Mouse (Mus musculus) cerebellum, postnatal 25 days (tissue): ENCODE data around the gene Ttll6.
"Not testable (repeated sequence)": the region's sequence is repeated elsewhere in the genome, so short reads cannot be mapped to it uniquely, and the experiment has no call there.

Source experiments
- DNase-seq, 2 experiments: peaks; one replicate each; pipeline ENCODE4 v3.0.0; 2021; ENCODE audit warnings: mixed read lengths in 2 of 2

Ttll6 gene

DNA sequence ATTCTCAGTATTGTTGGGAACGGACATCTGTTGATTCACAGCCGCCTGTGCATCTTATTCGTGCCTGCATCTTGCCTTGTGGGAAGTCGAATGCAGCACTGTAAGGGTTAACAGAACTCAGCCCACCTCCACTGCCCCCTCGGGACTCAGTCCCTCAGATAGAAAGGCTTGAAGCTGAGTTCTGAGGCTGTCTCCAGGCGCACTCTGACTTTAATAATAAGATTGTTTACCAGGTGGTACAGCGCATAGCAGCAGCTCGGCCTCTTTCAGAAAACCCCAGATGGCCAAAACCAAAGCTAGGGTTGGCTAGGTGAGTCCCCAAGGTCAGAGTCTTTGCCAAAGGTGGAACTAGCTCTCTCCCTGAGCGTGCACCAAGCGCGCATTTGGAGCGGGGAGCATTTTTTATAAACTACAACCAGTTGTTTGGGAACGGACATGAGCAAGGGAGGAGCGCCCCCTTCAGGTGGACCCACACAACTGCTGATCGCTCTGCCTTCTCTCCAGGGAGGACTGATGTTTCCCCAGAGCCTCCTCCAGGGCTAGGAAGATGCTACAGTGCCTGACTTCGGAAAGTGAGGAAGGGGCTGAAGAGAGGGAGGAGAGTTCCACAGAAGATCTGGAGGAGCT is at the start of gene Ttll6:
Gene Ttll6, plus strand, starts transcription at position 548 of the 627 bp plus-strand sequence.
- peak; percentile 36 to 66 for DNase-seq

DNA sequence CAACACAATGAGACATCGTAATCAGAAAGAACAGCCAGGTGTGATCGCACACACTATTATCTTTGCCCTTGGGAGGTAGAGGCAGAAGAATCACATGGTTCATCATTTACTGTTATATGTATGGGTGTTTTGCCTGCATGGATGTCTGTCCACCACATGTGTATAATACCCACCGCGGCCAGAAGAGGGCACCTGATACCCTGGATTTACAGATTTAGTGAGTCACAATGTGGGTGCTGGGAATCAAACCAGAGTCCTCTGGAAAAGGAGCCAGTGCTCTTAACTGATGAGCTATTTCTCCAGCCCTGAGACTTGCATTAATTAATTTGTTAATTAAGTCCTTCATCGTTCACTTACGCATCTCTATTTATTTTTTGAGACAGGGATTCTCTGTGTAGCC is 45.6 kb upstream of the Ttll6 start:
- DNase-seq, result no peak

DNA sequence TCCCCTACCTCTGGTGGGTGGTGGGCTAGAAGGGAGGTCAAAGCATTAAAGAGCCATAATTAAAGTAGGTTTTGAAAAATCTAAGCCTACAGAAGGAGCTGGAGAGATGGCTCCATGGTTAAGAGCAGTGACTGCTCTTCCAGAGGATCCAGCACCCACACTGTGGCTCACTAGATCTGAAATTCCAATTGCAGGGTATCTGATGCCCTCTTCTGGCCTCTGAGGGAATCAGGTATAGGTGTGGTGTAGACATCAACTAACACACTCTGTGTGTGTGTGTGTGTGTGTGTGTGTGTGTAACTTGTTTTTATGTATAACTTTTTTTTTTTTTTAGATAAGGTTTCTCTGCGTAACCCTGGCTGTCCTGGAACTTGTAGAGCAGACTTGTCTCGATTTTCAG is 42.5 kb upstream of the Ttll6 start:
- DNase-seq, result peak in 1 of 2 experiments; percentile 28

DNA sequence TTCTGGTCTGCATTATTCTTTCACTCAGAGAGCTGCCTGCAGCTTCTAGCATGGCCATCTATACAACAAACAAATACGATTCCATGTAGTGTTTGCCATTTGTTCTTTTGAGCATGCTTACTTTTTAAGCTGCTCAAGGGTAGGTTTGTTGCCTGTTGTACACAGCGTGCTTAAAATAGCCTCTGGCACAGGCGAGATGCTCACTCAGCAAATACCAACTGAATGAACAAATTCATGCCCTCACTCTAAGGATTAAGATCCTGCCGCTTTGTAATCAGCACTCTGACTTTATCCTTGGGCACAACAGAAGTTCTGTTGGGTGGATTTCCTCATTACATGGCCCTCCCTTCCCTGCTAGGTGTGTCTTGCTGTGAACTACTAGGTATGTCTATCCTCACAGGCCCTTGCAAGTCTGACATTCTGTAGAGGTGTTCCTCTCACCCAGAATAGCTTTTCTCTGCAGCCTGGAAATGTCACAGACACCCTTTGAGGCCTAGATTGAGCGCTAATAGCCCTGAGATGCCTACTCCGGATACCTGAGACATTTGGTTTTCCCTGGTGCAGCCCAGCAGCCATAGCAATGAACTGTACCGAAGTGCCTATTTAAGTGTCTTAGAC is 40.8 kb upstream of the Ttll6 start:
- no peak for DNase-seq

DNA sequence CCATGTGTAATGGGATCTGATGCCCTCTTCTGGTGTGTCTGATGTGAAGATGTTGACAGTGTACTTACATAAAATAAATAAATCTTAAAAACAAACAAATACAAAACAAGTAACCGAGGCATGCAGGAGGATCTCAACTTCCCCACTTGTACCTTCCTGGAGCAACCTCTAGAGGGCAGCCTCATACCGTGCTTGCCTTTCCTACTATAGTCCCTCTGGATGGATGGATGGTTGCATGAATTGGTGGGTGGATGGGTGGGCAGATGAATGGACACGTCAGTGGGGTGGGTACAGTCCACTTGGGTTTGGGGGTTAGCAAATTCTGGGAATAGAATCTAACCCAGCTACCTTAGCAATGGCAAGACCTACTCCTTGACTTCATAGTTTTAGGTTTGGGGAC is 40.2 kb upstream of the Ttll6 start:
- peak; percentile 40 to 51 for DNase-seq

DNA sequence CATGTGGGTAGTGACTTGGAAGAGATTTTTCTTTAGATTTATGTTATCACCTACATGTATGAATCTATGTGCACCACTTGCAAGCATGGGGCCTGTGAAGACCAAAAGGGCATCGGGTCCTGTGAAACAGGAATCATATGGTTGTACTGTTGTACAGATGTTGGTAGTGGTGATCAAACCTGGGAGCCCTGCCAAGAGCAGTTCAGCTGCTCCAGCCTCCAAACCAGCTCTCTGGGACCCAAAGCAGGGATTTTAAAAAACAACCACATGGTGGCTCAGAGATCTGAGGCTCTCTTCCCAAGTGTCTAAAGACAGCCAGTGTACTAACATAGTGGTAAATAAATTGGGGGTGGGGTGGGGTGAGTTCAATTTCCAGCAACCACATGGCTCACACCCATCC is 25.2 kb upstream of the Ttll6 start:
- no peak for DNase-seq

DNA sequence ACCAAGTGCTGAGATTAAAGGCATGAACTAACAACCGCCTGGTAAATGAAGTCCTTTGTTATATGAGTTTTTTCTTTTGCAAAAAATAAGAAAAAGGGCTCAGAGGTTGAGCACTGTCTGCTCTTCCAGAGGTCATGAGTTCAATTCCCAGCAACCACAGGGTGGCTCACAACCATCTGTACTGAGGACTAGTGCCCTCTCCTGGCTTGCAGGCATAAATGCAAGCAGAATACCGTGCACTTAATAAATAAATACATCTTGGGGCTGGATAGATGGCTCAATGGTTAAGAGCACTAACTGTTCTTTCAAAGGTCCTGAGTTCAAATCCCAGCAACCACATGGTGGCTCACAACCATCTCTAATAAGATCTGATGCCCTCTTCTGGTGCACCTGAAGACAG is 22.6 kb upstream of the Ttll6 start:
- DNase-seq, result not testable (repeated sequence)

DNA sequence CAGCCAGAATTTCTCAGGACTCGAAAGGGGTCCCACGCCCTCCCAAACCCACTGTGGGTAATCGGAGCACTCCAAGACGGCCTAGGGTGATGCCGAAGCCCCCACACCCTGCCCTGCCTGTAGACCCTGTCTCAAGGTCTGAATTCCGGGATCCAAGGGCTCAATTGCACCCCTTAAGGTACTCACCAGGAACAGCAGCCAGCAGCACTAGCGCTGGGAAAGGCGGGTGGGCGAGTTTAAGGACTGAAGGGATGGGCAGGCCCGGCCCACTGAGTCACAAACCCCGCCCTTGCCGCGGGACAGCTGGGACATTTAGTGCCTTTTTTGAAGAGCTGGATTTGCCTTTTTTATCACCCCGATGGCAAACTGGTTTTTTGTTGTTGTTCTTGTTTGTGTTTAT is 21.8 kb upstream of the Ttll6 start, which contains the start of gene Calcoco2:
Gene Calcoco2, minus strand, starts transcription at position 214 of the 400 bp plus-strand sequence.
- DNase-seq, result no peak

DNA sequence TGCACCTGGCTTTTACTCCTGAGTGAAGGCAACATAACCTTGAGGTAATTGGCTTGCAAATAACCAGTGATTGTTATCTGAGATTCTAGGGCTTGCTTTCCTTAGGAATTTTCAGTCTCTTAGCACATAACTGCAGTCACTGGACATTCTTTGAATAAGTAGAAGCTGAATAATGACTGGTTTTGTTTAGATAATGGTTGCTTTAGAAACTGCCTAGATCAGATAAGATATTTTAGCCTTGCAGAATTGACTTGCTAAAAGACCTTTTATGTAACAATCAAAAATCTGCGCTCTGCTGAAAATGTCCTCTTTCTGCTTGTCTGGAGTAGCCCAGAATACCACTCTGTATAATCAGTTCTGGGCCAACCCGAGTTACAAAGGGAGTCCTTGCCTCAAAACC is 19.5 kb upstream of the Ttll6 start:
- no peak for DNase-seq

DNA sequence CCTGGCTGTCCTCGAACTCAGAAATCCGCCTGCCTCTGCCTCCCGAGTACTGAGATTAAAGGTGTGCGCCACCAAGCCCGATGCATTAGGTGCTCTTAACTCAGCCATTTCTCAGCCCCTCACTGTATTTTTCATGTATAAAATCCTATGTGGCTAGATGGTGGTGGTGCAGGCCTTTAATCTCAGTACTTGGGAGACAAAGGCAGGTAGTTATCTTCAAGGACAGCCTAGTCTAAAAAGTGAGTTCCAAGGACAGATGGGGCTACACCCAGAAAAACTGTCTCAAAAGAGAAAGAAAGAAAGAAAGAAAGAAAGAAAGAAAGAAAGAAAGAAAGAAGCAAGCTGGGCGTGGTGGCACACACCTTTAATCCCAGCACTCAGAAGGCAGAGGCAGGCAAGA is 18.2 kb upstream of the Ttll6 start:
- no peak for DNase-seq

DNA sequence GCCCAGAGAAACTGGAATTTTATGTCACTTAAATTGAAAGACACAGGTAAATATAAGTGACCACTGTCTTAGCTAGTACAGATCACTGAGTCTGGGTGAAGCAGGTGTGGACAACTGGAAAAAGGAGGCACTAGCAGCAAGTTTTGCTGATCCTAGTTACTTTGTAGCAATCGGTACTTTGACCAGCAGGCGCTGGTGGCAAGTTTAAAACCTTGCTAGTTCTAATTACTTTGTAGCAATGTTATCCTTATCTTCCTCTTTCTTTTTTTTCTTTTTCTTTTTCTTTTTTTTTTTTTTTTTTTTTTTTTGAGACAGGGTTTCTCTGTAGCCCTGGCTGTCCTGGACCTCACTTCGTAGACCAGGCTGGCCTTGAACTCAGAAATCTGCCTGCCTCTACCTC is 17.5 kb upstream of the Ttll6 start:
- DNase-seq, result no peak

DNA sequence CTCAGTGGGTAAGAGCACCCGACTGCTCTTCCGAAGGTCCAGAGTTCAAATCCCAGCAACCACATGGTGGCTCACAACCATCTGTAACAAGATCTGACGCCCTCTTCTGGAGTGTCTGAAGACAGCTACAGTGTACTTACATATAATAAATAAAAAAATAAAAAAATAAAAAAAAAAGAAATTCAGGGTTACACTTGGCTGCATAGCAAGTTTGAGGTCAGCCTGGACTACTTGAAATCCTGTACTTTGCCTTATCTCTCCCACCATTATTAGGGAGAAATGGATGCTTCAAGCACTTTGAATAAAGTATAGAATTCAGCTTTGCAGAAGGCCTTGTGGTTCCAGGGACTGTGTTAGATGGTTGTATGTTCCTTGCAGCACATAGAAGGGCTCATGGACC is 16.7 kb upstream of the Ttll6 start:
- not testable (repeated sequence) for DNase-seq

DNA sequence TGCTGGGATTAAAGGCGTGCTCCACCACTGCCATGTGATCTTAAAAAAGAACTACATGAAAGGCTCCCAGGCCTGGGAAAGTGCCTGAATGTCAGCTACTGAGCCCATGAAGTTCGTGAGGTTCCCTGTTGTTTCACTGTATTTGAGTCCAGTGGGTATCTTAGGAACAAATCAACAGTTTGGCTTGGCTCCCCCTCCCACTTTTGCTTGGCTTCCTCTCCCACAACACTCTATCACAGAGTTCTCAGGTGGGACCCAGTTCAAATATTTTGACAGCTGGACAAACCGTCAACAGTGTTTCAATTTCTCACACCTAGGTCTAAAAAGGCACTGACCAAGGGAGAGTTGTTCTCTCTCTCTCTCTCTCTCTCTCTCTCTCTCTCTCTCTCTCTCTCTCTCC is 14.2 kb upstream of the Ttll6 start:
- no peak for DNase-seq

DNA sequence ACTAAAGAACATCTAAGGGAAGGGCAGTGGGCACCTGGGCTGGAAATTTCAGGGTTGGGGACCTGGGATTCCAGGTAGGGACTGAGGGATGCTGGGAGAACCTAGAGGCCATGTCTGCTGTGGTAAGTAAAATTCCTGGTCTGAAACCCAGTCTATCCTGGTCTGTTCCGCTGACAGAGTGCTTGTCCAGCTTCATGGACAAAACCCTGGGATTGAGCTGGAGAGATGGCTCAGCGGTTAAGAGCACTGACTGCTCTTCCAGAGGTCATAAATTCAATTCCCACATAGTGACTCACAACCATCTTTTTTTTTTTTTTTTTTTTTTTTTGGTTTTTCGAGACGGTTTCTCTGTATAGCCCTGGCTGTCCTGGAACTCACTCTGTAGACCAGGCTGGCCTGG is 10.8 kb upstream of the Ttll6 start:
- not testable (repeated sequence) for DNase-seq

DNA sequence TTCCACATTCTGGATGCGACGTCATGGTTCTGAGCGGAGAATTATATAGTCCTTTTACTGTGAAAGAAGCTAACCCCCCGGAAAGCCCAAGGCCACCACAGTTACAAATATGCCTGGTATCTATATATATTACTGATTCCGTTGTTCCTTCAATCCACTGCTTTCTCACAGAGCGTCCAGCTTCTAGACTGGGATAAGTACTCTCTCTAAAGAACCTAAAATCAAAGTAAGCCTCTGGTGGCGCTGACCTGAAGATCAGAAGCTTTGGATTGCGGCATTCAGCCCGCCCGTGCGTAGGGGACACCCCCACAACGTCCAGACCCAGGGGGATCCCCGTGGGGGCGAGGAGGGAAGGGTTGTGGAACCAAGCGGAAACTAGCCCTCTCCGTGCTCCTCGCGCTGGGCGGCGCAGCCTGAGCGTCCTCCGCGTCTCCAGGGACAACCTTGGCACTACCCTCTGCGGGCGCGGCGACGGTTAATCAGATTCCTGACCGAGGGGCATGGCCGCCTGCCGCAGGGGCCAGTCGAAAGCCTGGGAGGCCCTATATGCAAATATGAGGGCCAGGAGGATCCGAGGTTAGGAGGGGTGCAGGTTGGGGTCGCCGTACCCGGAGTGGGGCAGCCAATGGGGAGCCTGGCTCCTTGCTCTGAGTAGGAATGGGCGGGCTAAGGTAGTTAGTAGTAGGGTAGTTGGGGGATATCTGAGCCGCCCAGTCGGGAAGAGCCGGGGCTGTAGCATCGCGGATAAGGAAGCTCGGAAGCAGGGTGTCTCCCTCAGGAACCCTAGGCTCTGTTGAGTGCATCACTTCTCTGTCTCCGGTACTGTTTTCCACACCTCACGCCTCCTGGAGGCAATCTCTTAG is 9.3 kb upstream of the Ttll6 start:
- peak in 1 of 2 experiments; percentile 15 for DNase-seq

DNA sequence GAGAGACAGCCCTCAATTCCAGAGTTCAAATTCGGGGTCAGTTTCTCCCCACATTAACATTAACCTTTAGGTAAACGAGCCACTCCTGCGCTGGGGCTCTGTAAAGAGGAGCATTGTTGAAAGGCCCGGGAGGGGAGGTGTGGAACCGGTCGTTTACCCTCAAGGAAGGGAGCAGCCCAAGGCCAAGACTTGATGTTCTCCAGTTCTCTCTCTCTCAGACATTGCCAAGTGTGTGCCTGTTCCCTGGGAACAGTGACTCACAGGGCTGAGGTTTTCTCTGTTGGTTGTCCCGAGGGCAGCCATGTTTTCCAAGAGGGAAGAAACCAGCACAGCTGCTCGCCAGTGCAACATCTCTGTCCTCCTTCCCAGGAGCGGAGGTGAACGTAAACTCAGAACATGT is 3.0 kb upstream of the Ttll6 start:
- no peak for DNase-seq

DNA sequence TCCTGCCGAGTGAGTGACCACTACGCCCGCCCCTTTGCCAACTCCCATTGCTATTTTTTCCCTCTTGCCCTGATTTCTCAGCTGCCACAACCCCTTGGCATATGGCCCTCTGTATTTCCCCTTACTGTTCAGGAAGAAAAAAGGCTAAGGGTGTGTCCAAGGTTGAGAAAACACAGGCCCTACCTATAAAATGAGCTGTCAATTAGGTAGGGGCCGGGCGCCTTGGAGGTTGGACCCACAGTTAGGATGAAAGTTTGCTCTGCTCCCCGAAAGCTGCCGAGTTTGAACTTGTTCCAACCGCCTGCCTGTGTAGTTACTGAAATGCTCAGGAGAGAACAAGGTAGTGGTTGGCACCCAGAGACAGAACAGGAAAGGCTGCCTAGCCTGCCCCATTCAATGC is 2.3 kb downstream of the Ttll6 start:
- no peak for DNase-seq

DNA sequence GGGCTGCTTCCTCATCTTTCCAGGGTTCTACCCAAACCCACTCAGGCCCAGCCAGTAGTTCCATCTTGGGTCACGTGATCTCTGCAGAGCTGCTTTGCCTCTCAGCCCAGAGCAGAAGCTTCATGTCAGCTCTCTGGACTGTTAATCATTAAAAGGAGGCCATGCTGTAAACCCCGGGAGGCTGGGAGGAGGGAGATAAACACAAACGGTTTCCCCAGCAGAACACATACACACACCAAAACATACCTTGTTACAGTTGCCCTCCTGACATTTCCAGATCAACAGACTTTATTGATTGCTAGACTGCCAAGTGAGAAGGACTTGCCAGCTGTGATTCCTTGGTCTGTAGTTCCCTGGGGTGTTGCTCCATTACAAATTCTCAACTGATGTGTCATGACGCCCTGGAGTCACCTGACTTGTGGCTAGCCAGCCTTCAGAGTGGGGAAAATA is 7.2 kb downstream of the Ttll6 start:
- DNase-seq, result no peak

DNA sequence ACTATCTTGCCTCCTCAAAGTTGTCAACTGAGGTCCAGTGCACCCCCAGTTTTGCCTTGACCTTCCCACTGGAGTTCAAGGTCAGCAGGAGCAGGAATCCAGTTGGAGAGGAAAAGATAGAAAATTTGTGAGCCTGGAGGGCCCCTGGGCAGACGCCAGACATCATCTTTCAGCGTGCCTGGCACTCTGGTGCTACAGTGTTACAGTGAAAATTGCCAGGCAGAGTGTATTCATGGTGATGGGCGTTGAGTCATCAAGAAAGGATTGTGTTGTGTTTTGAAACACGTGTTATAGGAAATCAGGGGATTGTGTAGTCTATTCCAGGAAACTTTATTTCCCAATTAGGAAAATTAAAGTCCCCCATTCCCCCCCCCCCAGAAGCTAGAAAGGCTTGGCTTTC is 10.2 kb downstream of the Ttll6 start:
- no peak for DNase-seq

DNA sequence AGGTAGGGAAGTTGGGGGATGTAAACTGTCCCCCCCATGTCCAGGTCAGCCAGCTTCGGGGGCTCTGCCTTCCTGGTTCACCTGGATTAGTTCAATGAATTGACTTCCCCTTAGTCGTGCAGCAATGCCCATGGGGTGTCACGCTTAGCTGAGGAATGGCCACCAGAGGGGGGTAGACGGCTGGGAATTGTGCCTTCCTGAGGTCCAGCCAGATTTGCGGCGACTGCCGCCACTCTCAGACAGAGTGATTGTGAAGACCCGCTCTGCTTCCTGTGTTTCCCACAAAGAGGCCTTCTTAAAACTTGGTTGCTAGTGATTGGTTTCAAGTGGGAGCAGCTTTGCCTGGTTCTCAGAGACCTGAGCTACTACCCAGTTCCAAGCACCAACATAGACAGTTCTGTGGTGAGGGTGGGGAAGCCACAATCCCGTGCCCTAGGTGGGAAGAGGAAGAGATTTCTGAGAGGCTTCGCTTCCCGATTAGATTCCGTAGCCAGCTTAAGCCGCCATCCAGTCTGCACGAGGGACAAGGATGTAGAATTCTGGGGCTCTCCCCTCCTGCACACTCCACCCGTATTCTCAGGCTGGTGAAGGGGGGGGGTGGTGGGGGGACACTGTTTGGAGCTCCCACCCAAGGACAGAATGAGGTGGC is 12.2 kb downstream of the Ttll6 start:
- DNase-seq, result peak; percentile 42 to 68

DNA sequence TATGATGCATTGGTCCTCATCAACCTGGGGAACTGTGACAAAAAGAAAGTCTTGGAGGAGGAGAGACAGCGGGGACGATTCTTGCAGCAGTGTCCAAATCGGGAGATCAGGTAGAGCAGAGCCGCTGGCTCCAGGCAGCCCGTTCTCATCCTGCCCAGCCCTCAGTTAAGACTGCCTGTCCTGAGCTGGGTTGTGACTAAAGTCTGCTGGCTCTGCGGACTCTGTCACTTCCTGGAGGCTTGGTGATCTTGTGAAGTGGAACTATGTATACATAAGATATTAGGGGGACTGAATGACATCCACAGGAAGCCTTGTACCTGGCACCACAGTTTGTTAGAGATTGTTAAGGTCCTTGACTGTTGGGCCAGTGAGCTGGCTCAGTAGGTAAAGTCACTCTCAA is 13.9 kb downstream of the Ttll6 start:
- DNase-seq, result no peak

DNA sequence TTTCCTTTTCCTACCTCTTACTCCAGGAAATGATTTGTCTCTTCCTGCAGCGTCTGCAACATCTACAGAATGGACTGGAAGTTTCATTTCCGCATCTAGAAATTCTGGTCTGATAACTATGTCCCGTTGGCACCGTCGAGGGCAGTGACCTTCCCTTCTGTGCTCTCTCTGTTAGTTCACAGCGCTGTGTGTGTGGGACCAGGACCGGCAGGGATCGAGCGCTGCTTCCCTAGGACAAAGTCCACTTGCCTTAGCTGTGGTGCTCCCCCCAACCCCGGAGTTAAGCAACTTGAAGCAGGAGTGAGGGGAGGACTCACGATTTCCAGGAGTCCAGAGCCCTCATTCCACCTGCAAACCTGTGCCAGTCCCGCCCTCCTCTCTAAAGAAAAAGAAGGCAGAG is 31.2 kb downstream of the Ttll6 start:
- DNase-seq, result no peak

DNA sequence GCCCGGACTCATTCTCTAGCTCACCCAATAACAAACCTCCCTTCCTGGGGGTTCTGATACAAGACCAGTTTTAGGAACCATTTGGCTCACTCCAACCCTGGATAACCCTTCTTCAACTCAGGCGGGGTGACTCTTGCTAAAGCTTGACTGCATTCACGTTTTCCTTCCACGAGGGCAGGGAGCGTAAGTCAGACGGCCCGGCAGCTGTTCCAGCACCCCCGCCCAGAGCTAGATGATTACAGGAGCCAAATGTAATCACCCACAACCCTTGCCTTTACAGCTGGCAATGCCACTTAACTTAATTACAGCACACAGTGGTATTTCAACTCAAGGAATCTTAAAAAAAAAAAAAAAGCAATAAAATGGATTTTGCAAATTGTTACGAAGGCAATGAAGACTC is 34.5 kb downstream of the Ttll6 start:
- no peak for DNase-seq
